ENCODE assay signal across 22 mouse cellular contexts in genomic region chr3:154212551-154212950, GRCm38 (mm10).
"Had no signal": no experiment of that assay in that cellular context is flagged by ENCODE, and none has a peak within 500 bp of the region (broad histone marks: within the 10 kb centered on the region; RNA-seq: fewer than 3 reads in every experiment).

No protein-coding gene starts in this region.

- DNase-seq: gastrocnemius, postnatal 14 days; gastrocnemius, postnatal 36 days; heart, adult 18-20 months; heart, postnatal 10 days; kidney, adult 11 months; kidney, adult 2 months; kidney, adult 9 months; kidney, postnatal 14 days; kidney, postnatal 36 days; layer of hippocampus, adult 9-11 months; layer of hippocampus, postnatal 36 days; liver had no signal

- H3K27me3 ChIP-seq: heart, embryonic 12.5 days; hindbrain, embryonic 13.5 days; hindbrain, embryonic 15.5 days; kidney, embryonic 15.5 days had no signal

- H3K36me3 ChIP-seq: heart, embryonic 10.5 days; heart, embryonic 12.5 days; hindbrain, embryonic 13.5 days; hindbrain, embryonic 15.5 days; kidney, embryonic 15.5 days; limb, embryonic 10.5 days; limb, embryonic 12.5 days had no signal

- H3K4me2 ChIP-seq: heart, embryonic 12.5 days; hindbrain, embryonic 13.5 days; hindbrain, embryonic 15.5 days; kidney, embryonic 15.5 days; limb, embryonic 12.5 days had no signal

- H3K4me1 ChIP-seq: limb, embryonic 12.5 days had no signal

- H3K4me3 ChIP-seq: heart, embryonic 10.5 days; heart, embryonic 12.5 days; hindbrain, embryonic 13.5 days; hindbrain, embryonic 15.5 days; kidney, embryonic 15.5 days; limb, embryonic 10.5 days; limb, embryonic 12.5 days had no signal

- H3K9me3 ChIP-seq: heart, embryonic 10.5 days; heart, embryonic 12.5 days; hindbrain, embryonic 13.5 days; hindbrain, embryonic 15.5 days; kidney, embryonic 15.5 days; limb, embryonic 10.5 days; limb, embryonic 12.5 days had no signal

- H3K27ac ChIP-seq: heart, embryonic 10.5 days; hindbrain, embryonic 13.5 days; hindbrain, embryonic 15.5 days; hindbrain, postnatal 0 days; kidney, embryonic 15.5 days; kidney, postnatal 0 days; limb, embryonic 10.5 days; limb, embryonic 12.5 days had no signal

- H3K9ac ChIP-seq: heart, embryonic 12.5 days; hindbrain, embryonic 13.5 days; hindbrain, embryonic 15.5 days; kidney, embryonic 15.5 days; limb, embryonic 12.5 days had no signal

- ATAC-seq: hindbrain, postnatal 0 days; intestine, embryonic 16.5 days had no signal
